Mouse (Mus musculus) adrenal gland (tissue): Measurements from ENCODE around the gene Sdc4.

Source experiments
- intact Hi-C: fragments of 180-260 bp; cut with DNase I; formaldehyde crosslinking; loops from one replicate; pipeline ENCODE4 v1.15.1; 2025

Sdc4 gene

DNA sequence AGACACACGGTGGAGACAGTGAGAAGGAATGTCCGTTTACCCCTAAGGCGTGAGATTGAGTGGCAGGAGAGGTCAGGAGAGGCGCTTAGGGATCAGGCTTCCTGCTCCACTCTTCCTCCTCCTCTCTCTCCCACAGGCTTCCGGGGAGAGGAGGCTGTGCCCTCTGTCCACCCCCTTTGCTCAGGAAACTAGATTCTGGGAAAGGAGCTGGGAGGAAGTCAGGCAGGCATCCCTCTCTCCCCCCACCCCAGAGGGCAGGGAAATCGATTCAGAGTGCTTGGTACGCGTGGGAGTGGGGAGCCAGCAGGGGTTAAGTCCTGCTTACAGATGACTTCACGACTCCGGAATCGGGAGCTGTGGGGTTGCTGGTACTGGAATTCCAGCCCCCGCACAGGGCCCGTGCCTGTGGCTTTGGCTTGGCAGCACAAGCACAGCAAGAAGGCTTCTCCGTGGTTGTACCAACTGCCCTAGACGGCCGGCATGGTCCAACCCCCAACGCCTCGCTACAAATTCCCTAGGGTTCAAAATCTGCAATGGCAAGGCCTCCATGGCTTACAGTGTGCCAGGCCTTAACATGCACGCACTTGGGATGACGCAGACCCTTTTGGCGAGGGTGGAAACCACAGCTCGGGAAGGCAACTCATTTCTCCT lies 11.0 kb downstream of the Sdc4 start:
- intact Hi-C loops: no loop called here

DNA sequence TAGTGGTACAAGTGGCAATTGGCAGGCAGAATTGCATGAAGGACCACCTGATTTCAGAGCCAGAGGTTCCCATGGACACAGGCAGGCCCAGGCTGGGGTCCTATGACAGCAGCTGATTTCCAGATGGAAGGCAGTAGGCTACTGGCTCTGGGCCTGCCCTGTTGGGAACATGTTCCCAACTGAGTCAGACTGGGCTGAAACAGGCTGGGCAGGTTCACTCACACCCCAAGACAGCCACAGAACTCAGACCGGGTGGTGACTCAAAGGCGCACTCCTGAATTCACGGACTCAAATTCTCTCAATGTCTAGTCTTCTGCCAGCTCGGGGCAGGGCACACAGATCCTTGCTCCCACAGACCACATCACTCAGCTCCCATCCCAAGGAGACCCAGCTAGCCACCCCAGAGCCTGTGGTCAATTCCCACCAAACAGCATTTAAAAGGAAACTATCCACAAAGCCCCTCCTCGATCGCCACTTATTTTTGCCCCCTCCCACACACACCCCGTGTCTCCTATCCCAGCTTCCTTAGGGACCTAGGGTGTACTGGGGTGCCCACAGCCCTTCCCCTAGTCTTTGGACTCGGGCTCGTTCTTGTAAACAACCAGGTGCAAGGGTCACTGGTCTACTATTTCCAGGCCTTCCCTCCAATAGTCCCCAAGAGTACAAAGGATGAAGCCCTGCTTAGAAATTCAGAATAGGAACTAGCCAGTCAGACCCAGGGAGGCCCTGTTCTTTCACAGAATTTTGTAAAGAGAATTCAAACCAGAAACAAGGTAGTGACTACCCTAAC lies 11.8 kb downstream of the Sdc4 start:
- intact Hi-C loops: no loop called here

DNA sequence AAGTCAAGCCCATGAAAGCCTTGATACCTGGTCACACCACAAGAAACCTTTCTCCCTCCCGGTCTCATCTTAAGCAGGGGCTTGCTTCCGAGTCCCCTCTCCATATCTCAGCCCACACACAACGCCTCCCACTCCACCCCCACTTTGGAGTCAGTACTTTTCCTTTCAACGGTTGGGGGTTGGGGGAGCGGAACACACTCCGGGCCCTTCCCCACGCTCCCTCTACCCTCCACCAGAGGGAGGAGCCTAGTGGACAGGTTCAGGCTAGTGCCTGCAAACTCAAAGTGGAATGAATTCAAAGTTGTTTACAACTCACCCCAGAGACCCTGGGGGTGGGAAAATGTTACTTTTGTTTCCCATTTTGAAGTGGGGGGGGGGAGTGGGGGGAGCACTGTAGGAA lies 13.0 kb downstream of the Sdc4 start:
- intact Hi-C loops: no loop called here

DNA sequence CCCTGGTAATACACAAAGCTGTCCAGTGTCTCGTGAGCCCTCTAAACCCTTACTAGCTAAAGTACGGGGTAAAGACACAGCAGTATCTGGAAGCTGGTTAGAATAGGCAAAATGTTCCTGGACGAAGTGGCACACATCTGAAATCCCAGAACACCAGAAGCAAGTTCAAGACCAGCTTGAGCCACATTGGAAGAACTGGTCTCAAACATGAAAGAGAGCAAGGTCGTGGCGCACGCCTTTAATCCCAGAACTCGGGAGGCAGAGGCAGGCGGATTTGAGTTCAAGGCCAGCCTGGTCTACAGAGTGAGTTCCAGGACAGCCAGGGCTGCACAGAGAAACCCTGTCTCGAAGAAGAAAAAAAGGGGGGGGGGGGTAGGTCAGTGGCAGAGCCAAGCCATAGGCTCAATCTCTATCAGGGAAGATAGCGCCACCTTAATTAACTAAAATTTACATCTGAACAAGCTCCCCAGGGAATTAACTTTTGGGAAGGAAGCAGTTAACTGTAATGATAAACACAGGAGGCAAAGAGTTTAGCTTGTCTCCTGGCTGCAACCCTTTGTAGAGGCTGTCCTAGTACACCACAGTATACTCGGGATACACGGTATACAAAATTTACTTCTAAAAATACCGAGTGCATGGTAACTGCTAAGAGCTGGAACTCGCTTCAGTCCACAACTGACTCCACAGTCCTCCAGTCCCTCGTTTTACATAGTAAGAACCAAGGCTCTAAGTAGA lies 13.6 kb downstream of the Sdc4 start:
- intact Hi-C loops: no loop called here

DNA sequence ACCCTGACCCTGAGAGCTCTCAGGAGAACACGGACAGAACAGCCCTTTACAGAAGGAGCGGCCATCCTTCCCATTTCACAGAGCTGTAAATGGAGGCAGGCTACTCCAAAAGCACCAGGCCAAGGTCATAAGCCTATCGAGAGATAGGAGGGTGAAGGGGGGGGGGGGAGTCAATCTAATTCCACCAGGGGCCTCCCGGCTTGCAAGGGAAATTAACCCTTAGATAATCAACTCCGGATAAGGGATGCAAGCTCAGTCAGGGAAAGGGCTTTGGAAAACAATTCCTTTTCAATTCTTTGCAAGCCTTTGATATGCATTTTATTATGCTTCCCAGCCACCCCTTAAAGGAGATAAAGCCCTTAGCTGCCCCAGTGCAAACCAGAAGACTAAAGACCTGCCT lies 15.2 kb downstream of the Sdc4 start:
- intact Hi-C loops: no loop called here

DNA sequence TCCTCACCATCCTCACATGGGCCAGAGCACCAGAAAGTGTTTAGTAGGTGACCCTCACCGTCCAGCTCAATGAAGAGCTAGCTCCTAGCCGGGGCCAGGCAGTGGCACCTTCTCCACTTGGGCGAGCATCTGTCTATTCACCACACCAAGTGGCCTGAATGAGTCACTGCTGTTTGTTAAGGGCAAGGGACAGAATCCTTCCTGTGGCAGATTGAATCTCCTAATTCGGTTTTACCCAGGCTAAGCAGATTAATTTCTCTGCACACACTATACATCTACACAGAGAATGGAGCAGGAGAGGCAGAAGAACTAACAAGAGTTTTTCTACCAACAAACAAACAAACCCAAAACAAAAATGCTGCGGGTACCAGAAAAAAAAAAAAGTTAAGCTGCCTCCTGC lies 16.7 kb downstream of the Sdc4 start:
- intact Hi-C loops: no loop called here

DNA sequence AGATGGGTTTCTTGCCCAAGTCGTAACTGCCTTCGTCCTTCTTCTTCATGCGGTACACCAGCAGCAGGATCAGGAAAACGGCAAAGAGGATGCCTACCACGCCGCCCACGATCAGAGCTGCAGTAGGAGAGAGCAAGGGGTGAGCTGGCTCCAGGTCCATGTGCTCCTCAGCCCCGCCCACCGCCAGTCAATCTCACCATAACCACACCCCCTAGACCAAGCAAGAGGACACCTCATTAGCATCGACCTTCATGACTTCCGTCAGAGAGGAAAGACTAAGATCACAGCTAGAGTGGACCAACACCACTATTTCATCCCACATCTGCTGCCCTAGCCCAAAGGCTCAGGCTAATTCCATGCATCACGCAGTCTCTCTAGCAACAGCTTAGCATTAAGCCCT lies 17.6 kb downstream of the Sdc4 start:
- intact Hi-C loops: no loop called here

DNA sequence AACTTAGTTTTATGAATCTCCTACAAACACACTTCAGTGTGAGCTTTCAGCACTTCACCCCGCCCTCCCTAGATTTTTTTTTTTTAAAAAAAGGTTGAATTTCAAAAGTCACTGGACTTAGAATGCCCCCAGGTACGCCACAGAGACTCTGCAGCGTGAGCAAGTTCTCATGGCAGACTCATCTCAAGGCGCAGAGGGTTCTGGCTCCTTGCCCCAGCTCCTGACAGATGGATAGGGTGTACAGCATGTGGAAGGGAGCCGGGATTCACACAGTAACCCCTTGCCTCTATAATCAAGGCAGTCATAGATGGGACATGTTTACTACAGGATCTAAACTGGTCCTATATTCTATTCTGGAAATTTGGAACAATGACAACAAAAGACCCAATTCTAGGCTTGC lies 18.3 kb downstream of the Sdc4 start:
- intact Hi-C loops: no loop called here

DNA sequence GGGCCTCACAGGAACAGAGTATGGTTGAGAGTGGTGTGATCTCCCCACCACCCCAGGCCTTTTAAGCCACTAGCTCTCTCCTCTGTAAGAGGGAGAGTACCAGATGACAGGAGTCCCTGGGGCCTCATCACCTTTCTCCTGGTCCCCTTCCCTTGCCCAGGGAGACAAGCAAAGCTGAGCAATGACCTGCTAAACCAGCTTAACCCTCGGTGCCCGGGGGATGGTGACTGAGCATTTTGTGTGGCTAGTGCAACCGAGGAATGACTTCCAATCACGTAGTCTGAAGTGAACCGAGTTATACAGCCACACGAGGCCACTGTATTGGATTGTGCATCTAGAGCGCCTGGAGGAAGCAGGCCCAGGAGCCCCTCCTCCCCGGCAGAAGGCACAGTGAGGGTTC lies 19.3 kb downstream of the Sdc4 start:
- intact Hi-C loops: no loop called here

DNA sequence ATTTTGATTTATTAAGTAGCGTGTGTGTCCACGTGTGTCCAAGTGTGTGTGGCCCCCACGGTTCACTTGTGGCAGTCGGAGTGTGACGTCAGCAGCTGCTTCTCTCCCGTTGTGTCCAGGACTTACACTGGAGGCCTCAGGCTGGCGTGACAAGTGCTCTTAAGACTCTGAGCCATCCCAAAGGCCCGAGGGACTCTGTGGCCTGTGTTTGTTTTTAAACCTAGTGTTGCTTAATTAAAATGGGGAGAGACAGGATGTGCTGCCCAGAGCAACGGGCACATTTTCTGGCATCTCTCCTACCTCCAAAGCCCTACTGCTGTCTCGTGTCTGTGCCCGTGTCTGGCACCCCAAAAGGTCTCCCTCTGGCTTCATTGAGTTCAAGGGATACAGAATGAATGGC lies 20.2 kb downstream of the Sdc4 start:
- intact Hi-C loops: no loop called here

DNA sequence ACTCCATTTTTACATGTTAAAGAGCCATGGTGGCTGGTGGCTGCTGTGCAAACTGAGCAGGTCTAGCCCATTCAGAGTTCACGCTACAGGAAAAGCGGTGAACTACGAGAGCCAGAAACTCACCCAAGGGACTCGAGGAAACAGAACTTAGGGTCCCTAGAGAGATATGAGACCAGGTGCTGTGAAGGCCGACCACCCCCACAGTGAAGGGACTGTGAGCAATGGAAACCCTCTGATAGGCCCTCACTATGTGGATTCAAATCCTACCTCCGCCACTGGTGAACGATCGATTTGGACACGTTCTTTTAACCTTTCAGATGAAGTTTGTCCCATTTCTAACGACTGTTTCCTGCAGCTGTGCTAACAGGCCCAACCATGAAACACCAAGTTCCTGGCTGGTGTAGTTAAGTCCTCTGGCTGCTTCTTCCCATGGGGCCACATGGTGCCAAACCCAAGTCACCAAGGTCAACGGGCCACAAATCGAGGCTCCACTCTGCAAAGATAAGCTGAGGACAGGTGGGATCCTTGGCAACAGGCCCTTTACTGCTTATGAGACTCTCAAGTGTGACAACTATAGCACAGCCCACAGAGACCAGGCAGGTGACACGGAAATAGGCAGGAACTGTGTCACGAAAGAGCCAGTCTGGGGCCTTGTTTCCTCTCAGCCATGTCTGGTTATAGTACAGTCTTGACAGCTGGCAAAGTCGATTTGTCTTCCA lies 20.9 kb downstream of the Sdc4 start:
- intact Hi-C loops: no loop called here

DNA sequence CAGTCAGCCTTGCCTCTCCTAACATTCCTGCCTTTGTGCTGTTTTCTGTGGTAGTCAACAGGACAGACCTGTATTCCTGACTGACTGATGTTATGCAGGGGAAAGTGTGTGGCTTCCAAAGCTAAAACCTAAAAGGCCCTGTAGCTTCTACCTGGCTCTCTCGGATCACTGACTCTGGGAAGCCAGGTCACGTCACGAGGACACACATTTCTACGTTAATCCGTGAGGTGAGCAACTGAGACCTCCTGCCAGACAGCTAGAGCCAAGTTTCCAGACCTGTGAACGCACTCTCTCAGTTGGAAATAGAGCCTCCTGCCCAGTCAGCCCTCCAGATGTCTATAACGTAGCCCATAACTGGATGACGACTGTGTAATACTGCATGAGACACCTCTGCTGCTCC lies 21.7 kb downstream of the Sdc4 start:
- intact Hi-C loops: no loop called here

DNA sequence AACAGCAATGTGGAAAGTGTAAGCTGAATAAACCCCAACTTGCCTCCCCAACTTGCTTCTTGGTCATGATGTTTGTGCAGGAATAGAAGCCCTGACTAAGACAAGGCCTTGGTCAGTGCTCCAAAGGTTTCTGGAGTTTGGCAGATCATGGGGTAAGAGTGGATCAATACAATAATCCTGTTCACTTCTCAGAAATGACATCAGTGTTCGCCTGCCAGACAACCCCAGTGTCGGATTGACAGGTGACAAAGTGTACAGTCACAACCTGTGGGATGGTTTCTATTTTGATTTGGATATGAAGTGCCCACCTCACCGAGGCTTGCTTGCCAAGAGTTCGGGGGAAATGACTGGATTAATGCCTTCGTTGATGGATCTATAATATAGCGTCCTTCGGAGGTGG lies 22.4 kb downstream of the Sdc4 start:
- intact Hi-C loops: no loop called here

DNA sequence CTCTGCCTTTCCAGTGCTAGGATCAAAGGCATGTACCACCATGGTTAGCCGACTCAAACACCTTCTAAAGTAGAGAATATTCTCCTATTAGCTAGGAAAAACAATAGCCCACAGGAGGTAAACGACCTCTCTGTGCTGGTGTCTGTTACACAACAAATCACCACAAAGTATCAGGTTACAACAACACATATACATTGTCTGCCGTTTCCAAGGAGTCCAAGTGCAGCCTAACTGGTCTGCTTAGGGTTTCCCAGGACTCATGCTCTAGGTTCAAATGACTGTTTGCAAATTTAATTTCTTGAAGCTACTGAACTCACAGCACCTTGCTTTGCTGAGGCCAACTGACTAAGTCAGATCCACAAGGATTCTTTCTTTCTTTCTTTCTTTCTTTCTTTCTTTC lies 24.2 kb downstream of the Sdc4 start:
- intact Hi-C loops: loop anchor here (2.0 to 5.0 kb wide), 2 partner anchors 38 to 101 kb away; partner anchors contain the start of gene Sys1

DNA sequence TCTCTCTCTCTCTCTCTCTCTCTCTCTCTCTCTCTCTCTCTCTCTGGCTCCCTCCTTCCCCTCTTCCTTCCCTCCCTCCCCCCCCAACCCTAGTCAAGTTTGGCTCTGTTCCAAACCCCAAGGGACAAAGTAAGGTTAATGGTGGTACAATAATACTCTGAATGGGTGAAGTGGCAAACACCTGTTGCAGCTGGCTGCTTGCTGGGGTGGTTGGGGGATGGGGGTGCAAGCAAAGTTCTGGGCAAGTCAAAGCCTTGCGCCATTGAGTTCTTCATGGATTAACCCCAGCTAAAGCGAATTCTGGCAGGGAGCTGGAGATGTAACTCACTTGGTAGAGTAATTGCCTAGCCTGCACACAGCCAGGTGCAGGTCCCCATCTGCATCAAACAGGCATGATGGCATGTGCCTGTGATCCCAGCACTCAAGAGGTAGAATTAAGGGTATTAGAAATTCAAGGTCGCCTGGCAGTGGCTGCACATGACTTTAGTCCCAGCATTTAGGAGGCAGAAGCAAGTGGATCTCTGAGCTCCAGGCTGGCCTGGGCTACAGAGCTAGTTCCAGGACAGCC lies 25.3 kb downstream of the Sdc4 start:
- intact Hi-C loops: loop anchor here (2.0 to 5.0 kb wide), 2 partner anchors 39 to 102 kb away; partner anchors contain the start of gene Sys1

DNA sequence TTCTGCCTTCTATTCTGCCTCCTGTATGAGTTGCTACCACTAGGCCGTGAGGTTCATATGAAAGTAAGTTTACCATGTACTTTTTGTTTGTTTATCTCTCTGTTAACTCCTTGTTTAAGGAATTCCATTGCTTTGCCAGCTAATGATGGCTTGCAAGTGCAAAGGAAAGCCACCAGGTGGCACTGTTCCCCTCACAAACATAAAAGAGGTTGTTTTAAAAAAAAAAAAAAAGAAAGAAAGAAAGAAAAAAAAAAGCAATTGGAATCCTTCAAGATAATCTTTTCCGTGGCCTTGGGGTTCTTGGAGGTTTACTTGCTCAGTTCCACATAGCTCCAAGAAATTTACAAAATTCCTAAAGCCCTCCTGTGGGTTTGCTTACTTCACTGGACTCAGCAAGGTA lies 26.5 kb downstream of the Sdc4 start:
- intact Hi-C loops: loop anchor here (5.0 kb wide), 1 partner anchor 40 kb away; the partner anchor contains the start of gene Sys1

DNA sequence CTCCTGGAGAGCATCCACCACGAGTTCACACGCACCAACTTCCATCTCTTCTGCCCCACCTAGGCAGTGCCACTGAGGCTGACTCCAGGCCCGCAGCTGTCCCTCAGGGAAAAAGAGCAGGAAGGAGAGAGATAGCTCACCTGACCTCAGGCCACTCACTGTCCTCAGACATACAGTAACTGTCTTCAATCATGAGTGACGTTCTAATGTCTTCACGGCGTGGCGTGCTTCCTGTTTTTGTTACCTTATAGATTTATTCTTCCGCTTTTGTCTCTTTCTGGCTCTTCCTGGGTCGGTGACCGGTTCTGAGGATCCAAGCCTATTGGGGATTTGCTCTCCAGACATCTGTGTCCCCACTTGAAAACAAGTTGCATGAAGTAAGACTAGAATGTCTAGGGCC lies 29.1 kb downstream of the Sdc4 start:
- intact Hi-C loops: no loop called here

DNA sequence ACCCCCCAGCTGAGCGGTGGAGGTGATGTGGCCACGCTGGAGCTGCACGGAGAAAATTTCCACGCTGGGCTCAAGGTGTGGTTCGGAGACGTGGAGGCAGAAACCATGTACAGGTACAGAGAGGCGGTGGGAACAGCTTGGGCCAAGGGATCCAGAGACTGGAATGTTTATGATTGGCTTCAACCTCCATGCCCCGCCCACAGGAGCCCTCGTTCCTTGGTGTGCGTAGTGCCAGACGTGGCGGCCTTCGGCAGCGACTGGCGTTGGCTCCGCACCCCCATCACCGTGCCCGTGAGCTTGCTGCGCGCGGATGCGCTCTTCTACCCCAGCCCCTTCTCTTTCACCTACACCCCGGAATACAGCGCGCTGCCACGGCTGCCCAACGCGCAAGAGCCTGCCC lies 29.5 kb downstream of the Sdc4 start:
- intact Hi-C loops: no loop called here

DNA sequence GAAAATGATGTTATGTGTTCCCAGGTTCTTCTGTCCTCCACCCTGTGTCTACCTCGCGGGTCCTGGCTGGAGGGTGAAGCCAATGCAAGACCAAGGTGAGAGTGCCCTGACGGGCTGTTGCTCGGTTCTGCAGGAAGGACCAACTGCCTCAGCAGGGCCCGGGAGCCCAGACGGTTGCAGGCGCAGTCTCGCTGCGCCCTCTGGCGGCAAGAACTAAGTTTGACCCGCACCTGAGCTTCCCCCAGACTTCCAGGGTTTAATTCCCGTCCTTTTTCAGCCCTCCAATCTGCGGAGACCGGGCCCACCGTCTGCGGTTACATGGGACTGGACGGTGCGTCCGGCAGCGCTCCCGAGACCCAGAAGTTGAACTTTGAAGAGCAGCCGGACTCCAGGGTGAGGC lies 36.0 kb downstream of the Sdc4 start:
- intact Hi-C loops: no loop called here

DNA sequence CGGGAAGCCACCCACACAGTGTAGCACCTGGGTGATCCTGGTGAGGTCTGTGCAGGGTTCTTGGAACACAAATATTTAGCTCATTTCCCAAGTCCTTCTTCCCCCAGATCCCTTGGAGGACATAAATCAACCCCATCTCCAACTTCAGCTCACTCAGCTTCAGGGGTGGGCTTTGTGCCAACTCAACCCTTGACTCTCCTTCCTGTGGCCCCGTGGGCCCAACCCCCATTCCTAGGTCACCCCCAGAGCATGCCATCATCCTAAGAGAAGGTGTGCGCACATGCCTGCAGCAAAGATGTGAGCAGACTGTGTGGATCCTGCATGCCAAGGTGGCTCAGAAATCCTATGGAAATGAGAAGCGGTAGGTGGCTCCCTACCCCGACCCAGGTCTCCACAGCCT lies 38.2 kb downstream of the Sdc4 start:
- intact Hi-C loops: no loop called here

DNA sequence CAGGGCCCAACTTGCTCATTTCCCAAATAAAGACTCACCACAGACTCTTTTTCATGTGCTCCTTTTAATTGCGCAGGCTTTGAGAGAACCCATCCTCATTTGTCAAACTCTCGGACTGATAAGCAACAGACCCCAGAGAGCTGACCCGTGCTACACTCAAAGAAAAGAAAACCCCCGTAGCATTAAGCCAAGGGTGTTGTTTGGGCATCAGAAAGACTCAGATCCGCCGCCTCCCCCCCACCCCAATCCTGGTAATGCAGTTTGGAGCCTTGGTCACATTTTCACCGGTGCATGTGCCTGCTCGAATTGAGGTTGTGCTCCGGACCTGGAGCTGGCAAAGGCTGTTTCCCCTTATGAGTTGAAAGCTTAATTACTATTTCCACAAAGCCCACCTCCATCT lies 38.6 kb downstream of the Sdc4 start, which contains the start of gene Matn4:
Gene Matn4 (minus strand): TSS at position 101 of the 400 bp plus-strand sequence.
- intact Hi-C loops: no loop called here
